Mouse (Mus musculus) CD4-positive naive resting alpha-beta T cell, adult 76 days (primary cell): ENCODE results near the gene Ppp1r8. TPM values are rescaled to one million over a fixed set of nuclear protein-coding genes. Genes with fewer than 3 reads are reported as not detected.

ENCODE experiments used
- total RNA-seq: library from RNA; stranded (reverse); gene quantifications from one replicate; pipeline ENCODE4 v1.2.4, GENCODE M21; 2023

Gene Ppp1r8
- total RNA-seq = 45.2 TPM

GRCm38 (mm10) chr4:132842970-132843704 is at the start of gene Ppp1r8:
Ppp1r8 (minus strand) TSS chr4:132843169.

GRCm38 (mm10) chr4:132884064-132884843 is 41.3 kb upstream of the Ppp1r8 start, which contains the start of gene Stx12:
Stx12 (minus strand) TSS chr4:132884509.

GRCm38 (mm10) chr4:132796196-132796886 is 46.6 kb downstream of the Ppp1r8 start, which contains the start of gene Themis2:
Themis2 (minus strand) TSS chr4:132796387.

Other genes starting within 250 kb of the Ppp1r8 start
- gene Eya3, start 204.2 kb downstream of the Ppp1r8 start, total RNA-seq = 58.7 TPM
- gene Xkr8, start 110.6 kb downstream of the Ppp1r8 start, total RNA-seq = 2.2 TPM
- gene Smpdl3b, start 85.9 kb downstream of the Ppp1r8 start, total RNA-seq = not detected
- 52.1 TPM for gene Rpa2, start 74.8 kb downstream of the Ppp1r8 start, total RNA-seq
- 11.3 TPM for gene Themis2, start 46.8 kb downstream of the Ppp1r8 start, total RNA-seq
- gene Stx12, start 41.3 kb upstream of the Ppp1r8 start, total RNA-seq = 11.8 TPM
- gene Fam76a, start 79.4 kb upstream of the Ppp1r8 start, total RNA-seq = 38.3 TPM
- 4.5 TPM for gene Fgr, start 130.9 kb upstream of the Ppp1r8 start, total RNA-seq
- gene Ahdc1, start 168.1 kb upstream of the Ppp1r8 start, total RNA-seq = 65.2 TPM